Mouse (Mus musculus) neural tube, embryonic 13.5 days (tissue): ENCODE data around the gene Dync1h1. TPM values are rescaled to one million over a fixed set of nuclear protein-coding genes. Genes with fewer than 3 reads are reported as not detected.

Source experiments
- ATAC-seq: fragments of 200-750 bp; cut with Nextera tagmentation; 2 replicates; pipeline ENCODE4 v1.8.0; 2017; ENCODE audit warnings: low read depth, mild to moderate bottlenecking, moderate TSS enrichment, moderate library complexity
- H3K27ac ChIP-seq: fragments of 300-500 bp; sonication (generic); replicated peaks from 2 replicates; pipeline ENCODE4 v1.5.1; 2015; ENCODE audit warnings: moderate library complexity, mild to moderate bottlenecking, inconsistent platforms
- H3K27me3 ChIP-seq: fragments of 300-500 bp; sonication (generic); 2 replicates; pipeline ENCODE4 v1.6.1; 2015; ENCODE audit warnings: mild to moderate bottlenecking, inconsistent platforms
- H3K36me3 ChIP-seq: fragments of 300-500 bp; sonication (generic); 2 replicates; pipeline ENCODE4 v1.6.1; 2015; ENCODE audit warnings: mild to moderate bottlenecking, inconsistent platforms
- H3K4me1 ChIP-seq: fragments of 300-500 bp; sonication (generic); replicated peaks from 2 replicates; pipeline ENCODE4 v1.6.1; 2015; ENCODE audit warnings: inconsistent platforms
- H3K4me2 ChIP-seq: fragments of 300-500 bp; sonication (generic); 2 replicates; pipeline ENCODE4 v1.6.1; 2015; ENCODE audit warnings: inconsistent platforms, mild to moderate bottlenecking, moderate library complexity
- H3K4me3 ChIP-seq: fragments of 300-500 bp; sonication (generic); 2 replicates; pipeline ENCODE4 v1.5.1; 2015; ENCODE audit warnings: mild to moderate bottlenecking, inconsistent platforms
- H3K9ac ChIP-seq: fragments of 300-500 bp; sonication (generic); 2 replicates; pipeline ENCODE4 v1.6.1; 2015; ENCODE audit warnings: moderate library complexity, mild to moderate bottlenecking, inconsistent platforms
- H3K9me3 ChIP-seq: fragments of 300-500 bp; sonication (generic); 2 replicates; pipeline ENCODE4 v1.6.1; 2016; ENCODE audit warnings: inconsistent platforms
- WGBS: fragments of 180-500 bp; shearing (Covaris S2); methylation state at CpG from one replicate; pipeline ENCODE4 v1.1.7; 2015; 5-methylcytosine and 5-hydroxymethylcytosine counted together
- polyA plus RNA-seq: library from polyadenylated mRNA; unstranded; fragments of >200 nt; fragmentation: Nextera tagmentation; extraction: Ambion mirVana; gene quantifications from 2 replicates; pipeline ENCODE4 v1.2.1, GENCODE M21; 2015

Gene Dync1h1
- polyA plus RNA-seq, 1 experiment from 2014 or later: 73.6 TPM

DNA sequence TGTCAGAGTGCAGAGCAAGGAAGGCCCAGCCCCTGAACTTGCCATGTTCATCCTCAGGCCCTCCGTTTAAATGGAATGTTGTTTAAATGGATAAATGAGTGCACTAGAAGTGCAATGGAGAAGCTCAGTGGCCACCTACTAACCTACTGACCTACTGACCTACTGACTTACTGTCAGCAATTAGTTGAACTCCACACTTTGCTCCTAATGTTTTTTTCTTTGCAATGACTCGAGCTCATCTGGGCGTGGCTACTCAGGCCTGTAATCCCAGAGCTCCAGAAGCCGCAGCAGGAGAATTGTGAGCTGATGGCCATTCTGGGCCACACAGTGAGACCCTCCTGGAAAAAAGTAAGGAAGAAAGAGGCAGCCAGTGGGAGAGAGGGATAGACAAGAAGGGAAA lies 25.3 kb upstream of the Dync1h1 start:
- Histone ChIP-seq H3K36me3 (peaks cover 58% of the 10 kb centered on the region), H3K4me3 (no peak overlapping the region)
- WGBS: 78% methylated on average over 4 of the region's 4 CpGs

DNA sequence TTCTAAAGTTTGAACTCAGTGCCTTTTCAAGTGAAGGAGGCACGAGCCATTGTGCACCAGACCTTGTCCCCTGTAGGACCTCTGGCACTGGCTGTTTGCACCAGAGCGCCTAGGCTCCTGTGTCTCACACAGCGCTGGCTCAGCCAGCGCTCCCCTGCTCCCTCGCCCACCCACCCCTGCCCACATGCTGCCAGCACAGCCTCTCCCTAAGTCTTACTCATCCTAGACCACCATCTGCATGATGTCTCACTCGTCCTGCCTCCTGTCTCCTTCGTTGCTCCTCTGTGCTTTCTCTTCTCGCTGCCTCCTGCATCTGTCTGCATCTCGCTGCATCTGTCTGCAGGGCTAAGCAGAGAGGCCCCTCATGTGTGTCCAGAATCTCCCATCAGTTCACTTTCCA lies 22.9 kb upstream of the Dync1h1 start:
- H3K9ac ChIP-seq: no peak overlapping the region
- peaks cover 42% of the 10 kb centered on the region for H3K36me3 ChIP-seq
- no peak for ATAC-seq
- no peak overlapping the region for H3K27ac ChIP-seq
- H3K4me2 ChIP-seq: no peak overlapping the region
- no peaks in the 10 kb centered on the region for H3K27me3 ChIP-seq
- WGBS: 87% methylated on average over 9 of the region's 9 CpGs
- no peak overlapping the region for H3K4me3 ChIP-seq
- no peaks in the 10 kb centered on the region for H3K4me1 ChIP-seq
- H3K9me3 ChIP-seq: no peaks in the 10 kb centered on the region

More for the DNA sequence above, 25.3 kb upstream of the Dync1h1 start:
- Histone ChIP-seq H3K27ac (no peak overlapping the region), H3K27me3 (no peaks in the 10 kb centered on the region), H3K9ac (no peak overlapping the region), H3K4me1 (no peaks in the 10 kb centered on the region), H3K9me3 (no peaks in the 10 kb centered on the region), H3K4me2 (no peak overlapping the region)
- ATAC-seq: no peak

DNA sequence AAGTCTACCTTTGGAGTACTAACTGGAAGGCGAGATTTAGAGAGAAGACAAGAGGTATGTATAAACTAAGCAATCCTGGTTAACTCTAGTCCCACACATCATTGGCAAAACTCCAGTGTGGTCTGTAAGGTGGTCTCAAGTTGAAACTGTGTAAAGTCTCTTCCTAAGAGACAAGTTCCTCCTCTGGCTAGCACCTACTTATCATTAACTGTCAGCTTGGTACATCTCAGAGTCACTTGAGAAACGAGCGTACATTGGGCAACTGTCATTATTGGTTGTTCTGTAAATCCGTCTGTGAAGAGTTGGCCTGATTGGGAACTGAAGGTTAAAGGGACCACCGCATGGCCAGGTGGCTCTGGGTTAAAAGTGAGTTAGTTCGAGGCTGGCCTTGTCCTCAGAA lies 12.6 kb upstream of the Dync1h1 start:
- ATAC-seq: no peak
- WGBS: 83% methylated on average over 6 of the region's 6 CpGs
- H3K4me1 ChIP-seq: peaks cover 19% of the 10 kb centered on the region

DNA sequence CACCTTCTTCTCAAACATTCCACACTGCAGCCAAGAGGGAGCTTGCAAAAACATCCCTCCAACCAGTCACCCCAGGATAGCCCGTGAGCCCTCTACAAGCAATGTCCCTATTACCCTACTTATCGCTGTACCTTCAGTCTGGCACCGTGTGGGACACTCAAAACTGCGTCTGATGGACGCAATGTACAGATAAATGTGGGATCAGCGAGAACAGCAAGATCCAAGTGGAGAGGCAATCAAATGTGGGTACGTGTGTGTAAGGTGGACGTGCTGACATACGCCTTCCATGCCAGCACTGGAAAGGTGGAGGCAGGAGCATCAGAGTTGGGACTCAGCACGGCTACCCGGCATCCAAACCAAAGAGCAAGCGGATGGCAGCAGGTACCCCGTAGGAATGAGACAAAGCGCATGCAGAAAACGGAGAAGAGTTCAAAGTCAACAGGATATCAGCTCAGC lies 10.4 kb upstream of the Dync1h1 start:
- no peaks in the 10 kb centered on the region for H3K9me3 ChIP-seq
- H3K9ac ChIP-seq: peak overlapping the region; percentile 94
- WGBS: 2% methylated on average over 15 of the region's 15 CpGs
- no peaks in the 10 kb centered on the region for H3K27me3 ChIP-seq
- peak; percentile 41 for ATAC-seq
- peak overlapping the region; percentile 96 for H3K27ac ChIP-seq
- H3K4me2 ChIP-seq: peak overlapping the region; percentile 99
- peak overlapping the region; percentile 75 for H3K4me3 ChIP-seq
- no peaks in the 10 kb centered on the region for H3K36me3 ChIP-seq
- peaks cover 19% of the 10 kb centered on the region for H3K4me1 ChIP-seq

More for the DNA sequence above, 12.6 kb upstream of the Dync1h1 start:
- Histone ChIP-seq H3K27me3 (no peaks in the 10 kb centered on the region), H3K9ac (no peak overlapping the region), H3K4me3 (no peak overlapping the region), H3K4me2 (no peak overlapping the region), H3K9me3 (no peaks in the 10 kb centered on the region), H3K36me3 (no peaks in the 10 kb centered on the region), H3K27ac (no peak overlapping the region)

DNA sequence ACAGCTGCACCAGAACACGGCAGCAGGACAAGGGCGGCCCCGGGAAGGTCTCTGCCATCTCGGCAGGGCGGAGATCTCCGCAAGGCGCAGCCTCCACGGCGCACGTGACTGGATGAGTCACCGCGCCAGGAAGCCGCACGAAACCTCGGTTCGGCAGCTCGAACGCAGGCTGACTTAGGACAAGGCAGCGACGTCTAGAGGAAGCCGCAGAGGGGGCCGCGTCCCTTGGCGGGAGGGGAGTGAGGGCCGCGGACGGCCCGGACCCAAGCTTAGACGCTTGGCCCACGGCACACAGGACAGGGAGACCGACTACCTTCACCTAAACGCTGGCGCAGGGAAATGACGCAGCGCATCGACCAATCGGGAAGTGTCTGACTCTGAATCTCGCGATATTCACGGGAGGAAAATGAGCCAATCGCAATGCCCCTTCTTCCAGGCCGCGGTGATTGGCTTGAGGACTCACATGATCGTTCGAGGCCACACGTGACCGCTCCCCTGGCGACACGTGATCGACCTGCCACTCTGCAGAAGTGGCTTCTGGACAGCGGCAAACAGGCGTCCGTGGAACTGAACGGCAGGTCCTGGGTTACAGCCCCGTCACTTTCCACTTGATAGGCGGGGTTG lies 9.9 kb upstream of the Dync1h1 start:
- H3K27ac ChIP-seq: peak overlapping the region; percentile 96
- H3K27me3 ChIP-seq: no peaks in the 10 kb centered on the region
- H3K4me3 ChIP-seq: peak overlapping the region; percentile 75
- peak; percentile 98 for ATAC-seq
- WGBS: under 1% methylated on average over 56 of the region's 56 CpGs
- no peaks in the 10 kb centered on the region for H3K9me3 ChIP-seq
- peaks cover 19% of the 10 kb centered on the region for H3K4me1 ChIP-seq
- peak overlapping the region; percentile 94 for H3K9ac ChIP-seq
- peak overlapping the region; percentile 99 for H3K4me2 ChIP-seq
- H3K36me3 ChIP-seq: no peaks in the 10 kb centered on the region

DNA sequence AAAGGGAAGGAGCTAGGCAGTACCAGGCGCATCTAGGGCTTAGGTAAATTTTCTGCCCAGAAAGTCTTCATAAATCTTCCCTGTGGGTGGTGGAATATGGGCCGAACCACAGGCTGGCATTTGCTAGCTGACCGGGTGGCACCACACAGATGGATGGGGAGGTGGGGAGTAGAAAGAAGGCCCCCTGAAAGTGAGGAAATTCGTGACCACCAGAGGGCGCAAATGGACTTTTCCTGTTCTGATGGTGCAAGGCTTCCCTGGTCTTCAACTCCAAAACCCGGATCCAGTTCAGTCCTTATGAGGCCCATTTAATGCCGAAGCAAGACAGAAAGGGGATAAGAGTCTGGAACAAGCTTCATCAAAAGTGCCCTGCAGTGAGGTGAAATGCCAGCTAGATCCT lies 2.7 kb upstream of the Dync1h1 start:
- Histone ChIP-seq H3K9me3 (no peaks in the 10 kb centered on the region), H3K4me2 (no peak overlapping the region), H3K36me3 (no peaks in the 10 kb centered on the region), H3K27ac (no peak overlapping the region), H3K9ac (peak overlapping the region; percentile 26; the same call in 1 of the 2 replicates), H3K4me1 (peaks cover 26% of the 10 kb centered on the region), H3K27me3 (peaks cover 15% of the 10 kb centered on the region), H3K4me3 (no peak overlapping the region)
- 11% methylated on average over 7 of the region's 7 CpGs for WGBS
- ATAC-seq: no peak

DNA sequence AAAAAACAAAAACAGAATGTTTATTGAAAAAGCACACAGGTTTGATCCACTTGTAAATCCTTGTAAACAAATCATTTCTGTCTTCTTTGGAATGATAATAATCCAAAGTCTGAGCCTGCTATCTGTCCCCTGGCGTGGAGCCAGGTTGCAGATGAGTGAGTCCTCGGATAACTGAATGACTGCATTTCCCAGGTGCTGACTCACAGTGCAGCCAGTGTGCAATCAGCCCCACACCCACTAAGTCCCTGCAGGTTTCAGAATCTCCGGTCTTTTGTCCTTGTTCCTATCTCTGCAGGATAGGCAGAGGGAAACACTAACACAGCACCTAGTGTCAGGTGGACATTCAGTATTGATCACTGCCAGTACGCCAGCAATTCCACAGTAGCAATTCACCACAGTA lies 1.5 kb upstream of the Dync1h1 start:
- H3K27me3 ChIP-seq: peaks cover 15% of the 10 kb centered on the region
- H3K27ac ChIP-seq: no peak overlapping the region
- peak overlapping the region; percentile 93; the same call in 1 of the 2 replicates for H3K4me2 ChIP-seq
- peaks cover 39% of the 10 kb centered on the region for H3K4me1 ChIP-seq
- no peak overlapping the region for H3K9ac ChIP-seq
- no peak overlapping the region for H3K4me3 ChIP-seq
- H3K36me3 ChIP-seq: no peaks in the 10 kb centered on the region
- WGBS: 78% methylated on average over 4 of the region's 4 CpGs
- H3K9me3 ChIP-seq: no peaks in the 10 kb centered on the region
- ATAC-seq: no peak

DNA sequence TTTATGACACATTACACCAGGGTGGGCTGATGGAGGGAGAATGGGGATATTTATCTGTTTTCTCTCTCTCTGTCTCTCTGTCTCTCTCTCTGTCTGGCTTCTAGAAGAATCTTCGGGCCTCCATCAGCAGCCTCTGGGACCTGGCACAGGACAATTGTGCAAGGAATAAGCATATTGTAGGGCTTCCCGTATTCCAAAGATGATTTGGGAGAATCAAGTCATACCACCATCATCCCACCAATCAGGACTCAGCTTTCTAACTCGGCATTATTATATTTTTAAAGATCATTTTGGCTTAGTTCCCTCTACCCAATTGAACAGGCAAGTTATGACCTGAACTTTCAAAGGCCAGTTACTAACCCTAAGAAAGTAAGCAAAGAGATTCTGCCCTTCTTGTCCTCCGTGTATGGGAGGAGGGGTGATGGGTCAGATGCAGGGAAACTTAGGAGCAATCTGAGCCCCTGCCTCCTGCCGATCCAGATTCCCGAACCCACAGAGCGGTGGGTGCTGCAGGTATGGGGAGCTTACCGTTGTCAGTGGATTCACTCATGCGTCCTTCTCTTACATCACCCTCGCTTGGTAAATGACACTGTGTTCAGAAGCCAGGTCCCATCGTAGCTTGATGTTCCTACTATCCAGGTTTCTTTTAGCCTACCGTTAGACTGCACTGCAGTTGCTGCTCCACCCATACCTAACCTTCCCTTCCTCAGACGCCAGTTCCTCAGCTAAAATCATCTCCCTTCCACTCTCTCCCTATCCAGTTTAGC lies 844 bp upstream of the Dync1h1 start:
- Histone ChIP-seq H3K36me3 (no peaks in the 10 kb centered on the region), H3K9me3 (no peaks in the 10 kb centered on the region), H3K4me1 (peaks cover 44% of the 10 kb centered on the region), H3K9ac (peak overlapping the region; percentile 99), H3K27me3 (peaks cover 15% of the 10 kb centered on the region), H3K27ac (no peak overlapping the region), H3K4me3 (peak overlapping the region; percentile 99), H3K4me2 (peak overlapping the region; percentile 93)
- 60% methylated on average over 13 of the region's 13 CpGs for WGBS
- peak; percentile 7; the same call in 1 of the 2 replicates for ATAC-seq

DNA sequence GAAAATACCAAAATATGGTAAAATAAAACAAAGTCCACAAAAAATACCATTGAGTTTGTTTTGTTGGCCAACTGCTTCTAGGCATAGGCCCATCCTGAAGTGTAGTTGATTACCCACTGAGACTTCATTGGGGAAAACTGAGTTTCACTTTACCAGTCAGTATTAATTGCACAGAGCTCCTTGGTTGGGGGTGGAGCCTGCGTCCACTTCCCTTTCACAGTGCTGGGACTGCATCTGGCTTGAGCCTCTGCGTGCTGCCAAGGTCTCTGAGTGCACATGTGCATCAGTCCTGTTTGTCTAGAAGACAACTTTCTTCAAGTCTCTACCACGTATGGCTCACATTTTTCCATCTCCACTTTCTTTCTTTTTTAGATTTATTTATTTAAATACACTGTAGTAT lies 4.9 kb downstream of the Dync1h1 start:
- Histone ChIP-seq H3K36me3 (peaks cover 4% of the 10 kb centered on the region; the same call in 1 of the 2 replicates), H3K4me3 (no peak overlapping the region), H3K9ac (no peak overlapping the region), H3K27ac (no peak overlapping the region), H3K4me1 (peaks cover 38% of the 10 kb centered on the region), H3K9me3 (no peaks in the 10 kb centered on the region), H3K4me2 (no peak overlapping the region), H3K27me3 (no peaks in the 10 kb centered on the region)
- no peak for ATAC-seq
- 89% methylated on average over 3 of the region's 3 CpGs for WGBS

DNA sequence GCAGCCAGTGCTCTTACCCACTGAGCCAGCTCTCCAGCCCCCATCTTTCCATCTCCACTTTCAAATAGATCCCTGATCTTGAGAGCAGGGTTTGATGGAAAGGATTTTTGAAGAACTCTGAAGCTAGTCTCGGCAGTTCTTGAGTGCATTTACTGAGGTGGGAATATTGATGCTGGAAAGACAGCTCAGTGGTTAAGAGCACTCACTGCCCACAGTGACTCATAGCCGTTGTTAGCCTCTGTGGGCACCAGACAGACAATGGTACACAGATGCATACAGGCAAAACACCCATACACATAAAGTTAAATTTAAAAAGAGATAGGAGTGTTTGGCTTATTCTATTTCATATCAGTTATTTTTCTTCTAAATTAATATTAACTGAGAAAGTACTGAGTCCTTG lies 5.4 kb downstream of the Dync1h1 start:
- Histone ChIP-seq H3K4me3 (no peak overlapping the region), H3K9me3 (no peaks in the 10 kb centered on the region), H3K27me3 (no peaks in the 10 kb centered on the region), H3K36me3 (peaks cover 4% of the 10 kb centered on the region), H3K4me1 (peaks cover 38% of the 10 kb centered on the region), H3K27ac (no peak overlapping the region), H3K9ac (no peak overlapping the region), H3K4me2 (no peak overlapping the region)
- WGBS: 89% methylated on average over 2 of the region's 2 CpGs
- ATAC-seq: no peak

DNA sequence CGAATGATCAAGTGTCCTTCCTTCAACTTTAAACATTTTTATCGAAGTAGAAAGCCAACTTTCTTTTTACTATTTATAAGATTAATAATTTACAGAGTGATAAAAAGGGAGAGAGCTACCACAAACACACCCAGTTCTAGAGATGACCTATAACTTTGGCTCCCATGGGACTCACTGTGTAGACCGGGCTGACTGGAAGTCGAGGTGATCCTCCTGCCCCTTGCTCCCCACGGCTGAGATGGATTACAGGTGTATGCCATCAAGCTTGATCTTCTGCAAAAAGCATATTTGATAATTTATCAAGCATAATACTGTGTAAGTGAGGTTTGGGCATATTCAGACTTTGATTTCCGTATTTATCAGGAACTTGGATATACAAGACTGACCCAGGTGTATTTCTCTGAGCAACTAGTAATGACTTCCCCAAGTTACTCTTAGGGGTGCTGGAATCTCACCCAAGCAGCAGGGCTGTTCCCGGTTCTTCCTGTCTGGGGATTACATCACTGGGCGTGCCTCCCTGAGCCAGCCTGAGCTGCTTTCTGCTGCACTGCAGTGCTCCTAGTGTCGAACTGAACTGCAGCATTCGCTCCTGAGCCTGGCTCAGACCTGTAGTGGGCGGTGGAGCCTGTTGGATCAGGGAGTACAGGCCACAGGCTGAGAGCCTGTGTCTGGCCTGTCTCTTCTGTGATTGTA lies 7.4 kb downstream of the Dync1h1 start:
- H3K36me3 ChIP-seq: peaks cover 21% of the 10 kb centered on the region
- 78% methylated on average over 11 of the region's 11 CpGs for WGBS

DNA sequence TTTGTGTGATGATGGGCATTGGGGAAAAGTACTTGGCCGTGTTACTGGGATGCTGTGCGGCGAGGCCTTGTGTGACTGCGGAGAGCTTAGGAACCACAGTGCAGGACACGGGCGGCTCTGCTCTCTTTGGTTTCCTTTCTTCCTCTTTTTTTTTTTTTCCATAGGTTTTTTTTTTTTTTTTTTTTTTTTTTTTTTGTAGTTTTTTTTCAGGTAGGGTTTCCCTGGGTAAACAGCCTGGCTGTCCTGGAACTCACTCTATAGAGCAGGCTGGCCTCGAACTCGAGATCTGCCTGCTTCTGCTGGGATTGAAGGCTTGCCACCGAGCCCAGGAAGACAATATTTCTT lies 7.9 kb downstream of the Dync1h1 start:
- Histone ChIP-seq H3K9ac (no peak overlapping the region), H3K27me3 (no peaks in the 10 kb centered on the region), H3K9me3 (no peaks in the 10 kb centered on the region), H3K4me2 (no peak overlapping the region), H3K4me1 (peaks cover 17% of the 10 kb centered on the region), H3K4me3 (no peak overlapping the region), H3K27ac (no peak overlapping the region), H3K36me3 (peaks cover 26% of the 10 kb centered on the region)
- ATAC-seq: no peak
- 89% methylated on average over 9 of the region's 9 CpGs for WGBS

More for the DNA sequence above, 7.4 kb downstream of the Dync1h1 start:
- H3K27ac ChIP-seq: no peak overlapping the region
- H3K4me2 ChIP-seq: no peak overlapping the region
- no peak for ATAC-seq
- no peaks in the 10 kb centered on the region for H3K9me3 ChIP-seq
- H3K9ac ChIP-seq: no peak overlapping the region
- no peak overlapping the region for H3K4me3 ChIP-seq
- H3K27me3 ChIP-seq: no peaks in the 10 kb centered on the region
- peaks cover 22% of the 10 kb centered on the region for H3K4me1 ChIP-seq
